Mouse (Mus musculus) regulatory T cell (primary cell): ENCODE data around the gene Wfdc3.

Source experiments
- in situ Hi-C: fragments of 300-600 bp; cut with MboI, MseI; formaldehyde crosslinking; loops from one replicate; pipeline ENCODE4 v1.15.1; 2025; ENCODE audit warnings: high pct_unique_total_duplicates

The Wfdc3 gene

DNA sequence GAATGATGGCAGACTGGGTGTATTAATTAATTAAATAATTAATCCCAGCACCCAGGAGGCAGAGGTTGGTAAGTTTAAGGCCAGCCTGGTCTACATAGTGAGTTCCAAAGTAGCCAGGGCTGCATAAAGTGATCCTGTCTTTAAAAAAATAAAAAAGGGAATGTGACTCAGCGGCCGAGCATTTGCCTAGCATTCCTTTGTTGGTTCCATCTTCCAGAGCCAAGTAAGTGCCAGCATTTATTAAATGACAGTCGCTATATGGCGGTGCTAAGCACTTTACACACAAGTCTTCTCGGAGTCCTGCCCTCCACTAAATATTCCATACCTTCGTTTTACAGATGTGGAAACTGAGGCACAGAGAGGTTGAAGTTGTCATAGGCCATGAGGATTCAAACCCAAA is 30.4 kb upstream of the Wfdc3 start:
- in situ Hi-C loops, result no loop called here

GRCm38 (mm10) chr2:164773989-164774364 is 28.2 kb upstream of the Wfdc3 start:
- in situ Hi-C loops, result no loop called here

- in situ Hi-C loops, result no loop called here
Observed at GRCm38 (mm10) chr2:164773229-164773988, 27.7 kb upstream of the Wfdc3 start.

DNA sequence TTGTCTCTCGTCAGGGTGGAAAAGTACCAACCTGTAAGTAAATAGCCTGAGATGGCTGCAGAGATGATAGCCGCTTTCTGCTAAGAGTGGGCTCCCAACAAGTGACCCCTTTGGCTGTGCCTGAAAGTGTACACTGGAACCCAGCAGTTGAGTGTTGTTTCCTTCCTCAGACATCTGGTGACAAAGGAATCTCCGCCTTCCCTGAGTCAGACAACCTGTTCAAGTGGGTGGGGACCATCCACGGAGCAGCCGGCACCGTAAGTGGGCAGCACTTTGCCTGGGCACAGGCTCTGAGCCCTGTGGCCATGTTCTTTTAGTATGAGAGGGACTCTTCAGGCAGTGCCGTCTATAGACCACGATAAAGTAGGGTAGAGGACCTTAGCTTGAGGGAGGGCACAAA is 25.4 kb upstream of the Wfdc3 start:
- in situ Hi-C loops, result no loop called here

DNA sequence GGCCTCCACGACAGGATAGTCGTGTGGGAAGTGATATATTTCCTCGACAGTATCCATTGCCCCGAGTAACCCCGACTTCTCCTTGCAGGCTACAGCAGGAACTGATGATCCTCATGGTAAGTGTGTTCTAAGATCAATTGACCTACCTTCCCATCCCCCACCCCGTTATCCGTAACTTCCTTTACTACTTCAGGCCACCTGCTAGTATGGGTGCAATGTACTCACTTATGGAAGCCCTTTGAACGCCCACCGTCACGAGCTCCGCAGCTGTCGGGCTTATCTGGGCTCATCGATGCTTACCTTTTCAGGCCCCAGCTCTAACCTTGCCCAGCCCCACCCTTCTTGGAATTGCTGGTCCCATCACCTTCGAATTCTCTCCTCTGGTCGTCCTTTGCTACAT is 24.5 kb upstream of the Wfdc3 start:
- in situ Hi-C loops, result no loop called here

DNA sequence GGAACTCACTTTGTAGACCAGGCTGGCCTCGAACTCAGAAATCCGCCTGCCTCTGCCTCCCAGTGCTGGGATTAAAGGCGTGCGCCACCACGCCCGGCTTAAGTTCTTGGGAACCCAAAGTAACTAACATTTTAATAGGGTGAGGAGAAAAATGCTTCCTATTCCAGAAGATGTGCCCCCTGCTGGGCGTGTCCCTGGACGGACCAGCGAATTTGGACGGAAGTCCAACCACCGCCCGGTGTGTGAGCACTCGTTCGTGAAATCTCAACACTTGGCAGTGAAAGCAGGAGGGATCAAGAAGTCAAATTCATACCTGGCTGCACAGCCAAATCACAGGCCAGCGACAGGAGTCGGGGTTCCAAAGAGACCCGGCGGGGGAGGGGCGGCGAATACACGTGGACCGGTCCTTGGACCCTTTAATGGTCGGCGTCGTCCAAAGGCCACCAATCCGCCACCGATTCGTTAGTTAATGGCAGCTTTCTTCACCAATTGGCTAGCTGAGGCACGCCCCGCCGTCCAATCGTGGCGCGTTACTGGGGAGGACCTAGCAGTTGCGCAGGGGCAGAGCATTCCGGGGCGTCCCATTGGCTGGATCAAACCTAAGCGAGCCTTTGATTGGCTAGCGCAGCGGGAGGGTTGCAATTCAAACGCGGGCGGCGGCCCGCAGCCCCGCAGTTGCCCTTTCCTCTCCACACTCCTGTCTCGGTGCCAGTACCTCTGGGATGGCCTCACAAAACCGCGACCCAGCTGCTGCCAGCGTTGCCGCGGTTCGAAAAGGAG is 23.7 kb upstream of the Wfdc3 start, which contains the start of gene Ube2c:
Gene Ube2c (plus strand): TSS at position 641 of the 780 bp plus-strand sequence.
- in situ Hi-C loops, result loop anchor here (10.0 kb wide), 1 partner anchor 705 kb away; no protein-coding TSS in a partner anchor

GRCm38 (mm10) chr2:164767812-164768540 is 22.2 kb upstream of the Wfdc3 start:
- in situ Hi-C loops, result loop anchor here (10.0 kb wide), 1 partner anchor 703 kb away; no protein-coding TSS in a partner anchor

GRCm38 (mm10) chr2:164765841-164766240 is 20.1 kb upstream of the Wfdc3 start:
- in situ Hi-C loops, result loop anchor here (10.0 kb wide), 1 partner anchor 701 kb away; no protein-coding TSS in a partner anchor

DNA sequence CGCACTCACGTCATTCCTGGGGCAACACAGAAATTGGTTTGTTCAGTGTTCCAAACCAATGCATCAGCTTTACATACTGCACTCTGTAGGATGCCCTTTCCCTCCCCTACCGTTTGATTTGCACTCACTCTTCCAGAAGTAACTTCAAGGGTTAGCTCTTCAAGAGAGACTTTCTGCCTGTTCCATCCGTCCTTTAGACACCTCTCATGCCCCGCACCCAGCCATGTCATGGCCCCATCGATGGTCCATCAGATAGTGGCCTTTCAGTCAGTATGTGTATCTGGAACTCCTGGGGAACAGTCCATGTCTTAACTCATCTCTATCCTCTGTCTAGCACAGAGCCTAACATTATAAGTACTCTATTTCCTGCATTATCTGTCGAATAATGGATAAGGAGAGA is 16.9 kb upstream of the Wfdc3 start:
- in situ Hi-C loops, result loop anchor here (10.0 kb wide), 1 partner anchor 698 kb away; no protein-coding TSS in a partner anchor

DNA sequence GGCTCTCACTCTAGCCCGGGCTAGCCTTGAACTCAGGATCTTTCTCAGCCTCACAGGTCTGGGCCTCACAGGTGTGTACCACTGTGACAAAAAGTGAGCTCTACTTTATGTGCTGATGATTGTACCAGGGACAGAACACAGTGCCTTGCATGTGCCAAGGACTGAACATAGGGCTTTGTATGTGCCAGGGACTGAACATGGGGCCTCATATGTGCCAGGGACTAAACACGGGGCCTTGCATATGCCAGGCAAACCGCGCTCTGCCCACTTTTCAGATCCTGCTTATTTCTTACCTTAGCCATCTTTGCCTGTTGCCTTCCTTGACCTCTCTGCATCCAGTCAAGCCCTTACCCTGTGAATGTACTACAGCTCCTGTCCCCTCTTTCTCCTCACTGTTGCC is 16.2 kb upstream of the Wfdc3 start:
- in situ Hi-C loops, result loop anchor here (10.0 kb wide), 1 partner anchor 697 kb away; no protein-coding TSS in a partner anchor

- in situ Hi-C loops, result loop anchor here (10.0 kb wide), 1 partner anchor 697 kb away; no protein-coding TSS in a partner anchor
Observed at GRCm38 (mm10) chr2:164761502-164761901, 15.8 kb upstream of the Wfdc3 start.

- in situ Hi-C loops, result loop anchor here (10.0 kb wide), 1 partner anchor 695 kb away; no protein-coding TSS in a partner anchor
Observed at GRCm38 (mm10) chr2:164760059-164760833, 14.5 kb upstream of the Wfdc3 start.

DNA sequence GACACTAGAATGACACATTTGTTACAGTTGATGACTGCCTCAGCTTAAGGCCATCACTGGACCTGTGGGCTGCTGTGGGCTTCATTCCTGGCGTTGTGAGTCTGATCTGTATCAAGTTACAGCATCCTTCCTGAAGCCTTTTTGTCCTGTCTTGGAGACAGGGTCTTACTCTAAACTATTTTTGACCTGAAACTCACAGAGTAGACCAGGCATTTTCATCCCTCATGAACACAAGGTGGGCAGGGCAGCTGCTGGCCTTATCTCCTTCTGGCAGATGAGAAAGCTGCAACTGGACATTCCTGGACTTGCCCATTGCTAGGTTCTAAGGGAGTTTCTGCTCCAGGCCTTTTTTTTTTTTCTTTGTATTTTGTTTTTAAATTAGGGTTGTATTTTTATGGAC is 13.0 kb upstream of the Wfdc3 start:
- in situ Hi-C loops, result no loop called here

GRCm38 (mm10) chr2:164757841-164758240 is 12.1 kb upstream of the Wfdc3 start:
- in situ Hi-C loops, result no loop called here

- in situ Hi-C loops, result no loop called here
Observed at GRCm38 (mm10) chr2:164754800-164755199, 9.1 kb upstream of the Wfdc3 start.

DNA sequence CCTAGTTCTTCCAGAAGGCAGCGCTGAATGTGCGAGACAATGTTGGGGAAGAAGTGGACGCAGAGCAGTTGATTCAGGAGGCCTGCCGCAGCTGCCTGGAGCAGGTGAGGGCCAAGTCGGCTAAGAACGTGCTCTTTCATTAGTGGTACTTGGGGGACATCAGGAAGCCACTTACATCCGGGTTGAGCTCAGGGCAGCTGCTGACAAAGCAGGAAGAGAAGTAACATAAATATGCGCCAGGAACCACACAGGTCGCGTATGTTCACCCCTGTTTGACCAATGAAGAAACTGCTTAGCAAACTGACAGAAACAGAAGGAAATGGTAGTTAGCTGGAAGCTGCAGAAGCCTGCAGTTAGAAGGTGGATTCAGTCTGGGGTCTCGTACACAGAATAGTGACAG is 8.4 kb upstream of the Wfdc3 start:
- in situ Hi-C loops, result no loop called here

DNA sequence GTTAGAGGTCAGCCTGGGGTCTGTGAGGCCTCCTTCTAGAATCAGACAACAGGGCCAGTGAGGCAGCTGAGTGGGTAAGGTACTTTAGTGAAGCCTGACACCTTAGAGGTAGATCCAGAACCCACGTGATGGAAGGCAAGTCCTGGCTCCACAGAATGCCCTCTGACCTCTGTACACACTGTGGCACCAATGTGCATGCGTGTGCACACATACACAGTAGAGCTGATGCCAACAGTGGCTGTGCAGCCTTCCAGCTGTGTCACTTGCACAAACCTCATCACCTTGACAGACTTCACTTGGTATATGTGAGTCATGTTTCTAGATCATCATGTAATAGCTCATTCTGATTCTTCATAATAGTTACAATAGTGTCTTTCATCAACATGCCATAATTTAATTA is 6.7 kb upstream of the Wfdc3 start:
- in situ Hi-C loops, result no loop called here

DNA sequence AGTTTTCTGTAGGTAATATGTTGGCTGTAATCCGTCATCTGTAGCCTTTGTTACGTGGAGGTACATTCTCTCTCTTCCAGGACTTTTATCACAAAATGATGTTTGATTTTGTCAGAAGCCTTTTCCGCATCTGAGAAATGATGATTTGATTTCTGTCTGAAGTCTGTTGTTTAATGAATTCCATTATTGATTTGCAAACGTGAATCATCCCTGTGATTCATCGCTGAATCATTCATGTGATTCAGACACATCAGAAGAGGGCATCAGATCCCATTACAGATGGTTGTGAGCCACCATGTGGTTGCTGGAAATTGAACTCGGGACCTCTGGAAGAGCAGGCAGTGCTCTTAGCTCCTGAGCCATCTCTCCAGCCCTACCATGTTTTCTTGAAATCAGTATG is 3.3 kb upstream of the Wfdc3 start:
- in situ Hi-C loops, result loop anchor here (25.0 kb wide), 1 partner anchor 312 kb away; the partner anchor contains the start of gene Sdc4

DNA sequence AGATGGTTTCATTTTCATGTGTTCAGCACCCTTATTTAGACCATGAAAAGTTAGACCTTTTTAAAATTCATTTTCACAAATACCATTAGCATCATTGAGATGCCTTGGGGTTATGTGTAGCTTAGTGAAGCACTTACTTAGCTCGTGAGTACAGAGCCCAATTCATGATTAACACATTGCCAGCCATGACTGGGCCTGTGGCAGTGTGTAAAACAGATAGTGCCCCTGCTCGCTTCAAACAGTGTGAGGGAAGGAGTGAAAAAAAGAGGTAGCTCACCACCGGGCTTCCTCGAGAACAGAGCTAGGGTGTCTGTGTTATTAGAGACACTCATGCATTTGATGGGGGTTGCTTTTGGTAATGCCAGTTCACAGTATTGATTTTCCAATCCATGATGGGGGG is 2.5 kb upstream of the Wfdc3 start:
- in situ Hi-C loops, result loop anchor here (25.0 kb wide), 1 partner anchor 311 kb away; the partner anchor contains the start of gene Sdc4

DNA sequence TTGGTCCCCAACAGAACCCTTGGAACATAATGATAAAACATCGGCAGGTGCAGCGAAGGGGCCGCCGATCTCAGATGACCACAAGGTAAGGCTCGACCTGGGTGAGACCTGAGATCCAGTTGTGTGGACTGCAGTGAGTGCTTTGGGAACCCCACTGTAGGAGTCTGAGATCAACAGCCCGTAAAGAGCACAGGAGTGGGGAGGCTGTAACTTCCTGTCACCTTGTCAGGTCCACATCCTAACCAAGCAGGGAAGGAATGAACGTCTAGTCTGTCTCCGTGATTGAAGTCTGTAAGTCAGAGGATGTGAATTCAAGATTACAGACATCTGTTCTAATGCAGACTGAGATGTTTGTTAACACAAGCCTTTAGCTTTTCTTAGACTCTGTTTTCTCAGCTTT is 962 bp upstream of the Wfdc3 start:
- in situ Hi-C loops, result loop anchor here (25.0 kb wide), 1 partner anchor 309 kb away; the partner anchor contains the start of gene Sdc4

DNA sequence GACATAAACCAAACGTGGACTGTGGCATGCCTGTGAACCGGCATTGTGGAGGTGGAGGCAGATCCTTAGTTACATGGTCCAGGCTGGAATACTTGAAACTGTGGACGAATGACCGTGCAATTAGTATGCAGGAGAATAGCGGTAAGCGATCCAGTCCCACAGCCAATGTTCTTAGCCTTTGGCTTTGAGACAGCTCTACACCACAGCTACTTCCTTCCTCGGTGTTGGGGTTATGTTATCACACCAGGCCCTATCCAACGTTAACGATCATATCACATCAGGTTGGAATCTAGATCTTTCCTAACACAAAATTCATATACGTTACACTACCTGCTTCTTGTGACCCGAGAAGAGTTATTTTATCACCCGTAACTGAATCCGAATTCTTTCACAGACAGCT is 744 bp downstream of the Wfdc3 start:
- in situ Hi-C loops, result loop anchor here (25.0 kb wide), 1 partner anchor 308 kb away; the partner anchor contains the start of gene Sdc4
